Mouse (Mus musculus) small intestine, adult 2 months (tissue): Measurements from ENCODE around the gene Tdg. TPM values are rescaled to one million over a fixed set of nuclear protein-coding genes. Genes with fewer than 3 reads are reported as not detected.

Experiments used
- H3K27ac ChIP-seq: fragments of 200-500 bp; 2 replicates; pipeline ENCODE4 v1.5.1; 2012; ENCODE audit warnings: low read depth, low read length, control low read depth, inconsistent platforms; ENCODE audit not compliant: insufficient read depth
- H3K27me3 ChIP-seq: fragments of 200-500 bp; 2 replicates; pipeline ENCODE4 v1.6.1; 2012; ENCODE audit warnings: mild to moderate bottlenecking, moderate library complexity, low read length, inconsistent platforms; ENCODE audit not compliant: control insufficient read depth, insufficient read depth
- H3K36me3 ChIP-seq: fragments of 200-500 bp; 2 replicates; pipeline ENCODE4 v1.6.1; 2012; ENCODE audit warnings: mild to moderate bottlenecking, low read length, control low read depth, inconsistent platforms; ENCODE audit not compliant: control insufficient read depth, insufficient read depth
- H3K4me1 ChIP-seq: fragments of 200-500 bp; 2 replicates; pipeline ENCODE4 v1.6.1; 2012; ENCODE audit warnings: low read length, inconsistent platforms, mixed read lengths; ENCODE audit not compliant: control insufficient read depth, insufficient read depth, insufficient read length
- H3K4me3 ChIP-seq: fragments of 200-500 bp; 2 replicates; pipeline ENCODE4 v1.5.1; 2012; ENCODE audit warnings: low read depth, mild to moderate bottlenecking, control low read depth, inconsistent platforms, low read length, moderate library complexity
- CTCF ChIP-seq: fragments of 200-500 bp; IDR thresholded peaks from 2 replicates; pipeline ENCODE4 v1.5.1; 2012; ENCODE audit warnings: low read depth, mild to moderate bottlenecking, control low read depth, inconsistent platforms, low read length, moderate library complexity, mixed read lengths; ENCODE audit not compliant: insufficient replicate concordance, insufficient read length; ENCODE audit errors: extremely low read depth
- POLR2A ChIP-seq: fragments of 200-500 bp; IDR thresholded peaks from 2 replicates; pipeline ENCODE4 v1.6.1; 2012; ENCODE audit warnings: low read depth, mild to moderate bottlenecking, control low read depth, inconsistent platforms, low read length, moderate library complexity
- WGBS: fragments of 180-500 bp; shearing (Covaris S2); methylation state at CpG from one replicate; pipeline ENCODE4 v1.1.7; 2018; 5-methylcytosine and 5-hydroxymethylcytosine counted together
- polyA plus RNA-seq: library from polyadenylated mRNA; depleted of rRNA; stranded (reverse); fragments of >200 nt; gene quantifications from 2 replicates; pipeline ENCODE4 v1.2.3, GENCODE M21; 2012

Tdg gene
- polyA plus RNA-seq, 1 experiment: 11.5 TPM

- WGBS: 93% methylated on average over 8 of the region's 8 CpGs
- Histone ChIP-seq H3K27ac (no peak overlapping the region), H3K27me3 (no peaks in the 10 kb centered on the region), H3K4me3 (no peak overlapping the region), H3K4me1 (no peaks in the 10 kb centered on the region), H3K36me3 (peaks cover 50% of the 10 kb centered on the region)
- TF ChIP-seq POLR2A (no peak), CTCF (no peak)
These were observed 16.5 kb downstream of the Tdg start for GRCm38 (mm10) chr10:82646083-82646482.

DNA sequence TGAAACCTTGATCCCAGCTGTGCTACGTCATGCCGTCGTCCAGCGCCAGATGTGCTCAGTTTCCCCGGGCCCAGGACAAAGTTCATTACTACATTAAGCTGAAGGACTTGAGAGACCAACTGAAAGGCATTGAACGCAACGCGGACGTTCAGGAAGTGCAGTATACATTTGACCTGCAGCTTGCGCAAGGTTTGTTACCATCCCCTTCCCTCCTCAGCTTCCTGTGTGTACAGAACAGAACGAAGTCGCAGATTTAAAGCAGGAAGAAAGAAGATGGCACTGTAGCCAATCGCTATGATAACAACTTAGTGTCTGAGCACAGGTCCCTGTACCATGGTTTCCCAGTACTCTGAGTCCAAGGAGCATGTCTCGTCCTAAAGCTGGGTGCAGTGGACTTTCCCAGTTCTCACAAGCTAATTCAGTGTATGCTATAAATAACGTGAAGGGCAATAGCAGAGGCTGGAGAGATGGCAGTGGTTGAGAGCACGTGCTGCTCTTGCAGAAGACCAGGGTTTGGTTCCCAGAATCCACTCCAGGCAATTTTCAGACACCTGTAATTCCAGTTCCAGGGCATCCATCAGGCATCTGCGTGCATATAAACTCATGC, 17.7 kb downstream of the Tdg start:
- TF ChIP-seq CTCF (no peak), POLR2A (no peak)
- 84% methylated on average over 17 of the region's 17 CpGs for WGBS
- no peak overlapping the region for H3K27ac ChIP-seq

GRCm38 (mm10) chr10:82651221-82651620, 21.6 kb downstream of the Tdg start:
- Histone ChIP-seq H3K4me3 (no peak overlapping the region), H3K27me3 (no peaks in the 10 kb centered on the region), H3K27ac (no peak overlapping the region), H3K36me3 (peaks cover 21% of the 10 kb centered on the region), H3K4me1 (no peaks in the 10 kb centered on the region)
- WGBS: 85% methylated on average over 5 of the region's 5 CpGs
- no peak for TF ChIP-seq POLR2A

More for the DNA sequence above, 17.7 kb downstream of the Tdg start:
- Histone ChIP-seq H3K4me1 (no peaks in the 10 kb centered on the region), H3K27me3 (no peaks in the 10 kb centered on the region), H3K4me3 (no peak overlapping the region), H3K36me3 (peaks cover 46% of the 10 kb centered on the region)

- Histone ChIP-seq H3K4me3 (no peak overlapping the region), H3K27ac (no peak overlapping the region), H3K36me3 (peaks cover 14% of the 10 kb centered on the region), H3K27me3 (no peaks in the 10 kb centered on the region), H3K4me1 (no peaks in the 10 kb centered on the region)
- TF ChIP-seq POLR2A: no peak
- no peak for TF ChIP-seq CTCF
- 74% methylated on average over 5 of the region's 5 CpGs for WGBS
These were observed 23.0 kb downstream of the Tdg start for GRCm38 (mm10) chr10:82652625-82653024.

DNA sequence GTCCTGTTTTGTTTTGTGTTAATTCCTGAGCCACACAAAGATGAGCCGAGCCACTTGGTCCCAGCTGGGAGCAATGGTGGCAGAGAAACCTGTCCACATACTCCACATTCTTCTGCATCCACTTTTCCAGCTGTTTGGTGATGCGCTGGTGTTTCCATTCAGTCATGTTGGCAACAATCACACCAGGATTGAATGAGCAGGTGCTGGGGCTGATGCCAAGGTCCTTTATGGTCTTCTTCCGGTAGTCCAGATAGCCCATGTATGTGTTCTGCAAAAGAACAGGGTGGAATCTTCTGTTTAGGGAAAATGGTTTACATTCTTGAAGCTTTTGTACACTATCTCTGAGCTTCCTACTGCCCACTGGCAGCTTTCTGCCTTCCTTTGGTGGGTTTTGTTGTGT, 25.0 kb downstream of the Tdg start:
- H3K4me3 ChIP-seq: no peak overlapping the region

GRCm38 (mm10) chr10:82661820-82662219, 32.2 kb downstream of the Tdg start:
- TF ChIP-seq CTCF: no peak
- no peak for TF ChIP-seq POLR2A
- Histone ChIP-seq H3K36me3 (no peaks in the 10 kb centered on the region), H3K27ac (no peak overlapping the region), H3K4me3 (no peak overlapping the region), H3K27me3 (no peaks in the 10 kb centered on the region), H3K4me1 (no peaks in the 10 kb centered on the region)
- 75% methylated on average over 8 of the region's 8 CpGs for WGBS

More for the DNA sequence above, 25.0 kb downstream of the Tdg start:
- Histone ChIP-seq H3K27me3 (no peaks in the 10 kb centered on the region), H3K4me1 (no peaks in the 10 kb centered on the region), H3K36me3 (peaks cover 12% of the 10 kb centered on the region), H3K27ac (no peak overlapping the region)
- TF ChIP-seq POLR2A (no peak), CTCF (no peak)
- WGBS: 58% methylated on average over 3 of the region's 3 CpGs

DNA sequence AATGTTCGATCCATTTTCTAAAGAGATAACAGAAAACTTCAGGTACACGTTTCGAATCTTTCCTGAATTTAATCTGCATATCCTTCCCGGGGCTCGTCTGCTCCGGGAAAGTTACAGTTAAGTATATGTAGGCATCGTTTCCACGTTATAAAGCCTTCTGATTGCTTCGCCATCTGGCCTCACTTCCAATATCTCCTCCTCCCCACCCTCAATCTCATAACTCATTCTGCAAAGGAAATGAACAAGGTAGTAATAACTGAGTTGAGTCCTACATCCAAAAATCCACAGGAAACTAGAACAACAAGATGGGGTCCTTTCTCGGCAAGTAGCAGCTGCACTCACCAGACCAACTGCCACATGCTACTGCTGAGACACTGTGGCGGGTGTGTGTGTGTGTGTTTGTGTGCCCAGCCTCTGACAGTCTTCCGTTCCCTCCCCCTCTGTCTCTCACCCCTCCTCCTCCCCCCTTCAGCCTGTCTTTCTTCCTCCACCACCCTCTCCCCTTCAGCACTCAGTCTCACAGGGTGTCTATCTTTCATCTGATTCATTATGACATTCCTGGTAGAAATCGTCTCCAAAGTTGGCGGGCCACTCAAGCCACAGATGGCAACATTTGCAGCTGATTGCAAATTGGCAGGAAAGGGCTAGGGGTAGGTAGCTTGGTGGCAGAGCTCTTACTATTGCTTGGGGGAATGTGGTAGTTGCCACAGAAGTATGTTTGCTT, 32.8 kb downstream of the Tdg start:
- no peak overlapping the region for H3K27ac ChIP-seq
- H3K4me1 ChIP-seq: no peaks in the 10 kb centered on the region
- 71% methylated on average over 14 of the region's 14 CpGs for WGBS
- H3K27me3 ChIP-seq: no peaks in the 10 kb centered on the region
- H3K4me3 ChIP-seq: no peak overlapping the region
- H3K36me3 ChIP-seq: no peaks in the 10 kb centered on the region
- TF ChIP-seq CTCF (no peak), POLR2A (no peak)

DNA sequence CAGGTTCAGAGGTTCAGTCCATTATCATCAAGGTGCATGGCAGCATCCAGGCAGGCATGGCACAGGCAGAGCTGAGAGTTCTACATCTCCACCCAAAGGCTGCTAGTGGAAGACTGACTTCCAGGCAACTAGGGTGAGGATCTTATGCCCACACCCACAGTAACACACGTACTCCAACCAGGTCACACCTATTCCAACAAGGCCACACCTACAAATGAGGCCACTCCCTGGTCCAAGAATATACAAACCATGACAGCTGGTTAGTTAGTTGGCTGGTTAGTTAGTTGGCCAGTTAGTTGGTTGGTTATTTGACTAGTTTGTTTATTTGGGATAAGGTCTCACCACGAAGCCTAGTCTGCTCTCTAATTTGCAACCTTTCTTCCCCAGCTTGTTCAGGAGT, 33.7 kb downstream of the Tdg start:
- 66% methylated on average over 2 of the region's 2 CpGs for WGBS
- Histone ChIP-seq H3K4me3 (no peak overlapping the region), H3K36me3 (no peaks in the 10 kb centered on the region), H3K27me3 (no peaks in the 10 kb centered on the region), H3K4me1 (no peaks in the 10 kb centered on the region), H3K27ac (no peak overlapping the region)
- no peak for TF ChIP-seq POLR2A
- no peak for TF ChIP-seq CTCF
